Mouse (Mus musculus) ovary, adult 2 months (tissue): ENCODE measurements around the gene Olfr1195. TPM values are rescaled to one million over a fixed set of nuclear protein-coding genes. Genes with fewer than 3 reads are reported as not detected.

Experiments
- polyA plus RNA-seq: library from polyadenylated mRNA; depleted of rRNA; stranded (reverse); fragments of >200 nt; gene quantifications from 2 replicates; pipeline ENCODE4 v1.2.3, GENCODE M21; 2012; rRNA removed

The Olfr1195 gene
- not detected in 2 replicates for polyA plus RNA-seq

DNA sequence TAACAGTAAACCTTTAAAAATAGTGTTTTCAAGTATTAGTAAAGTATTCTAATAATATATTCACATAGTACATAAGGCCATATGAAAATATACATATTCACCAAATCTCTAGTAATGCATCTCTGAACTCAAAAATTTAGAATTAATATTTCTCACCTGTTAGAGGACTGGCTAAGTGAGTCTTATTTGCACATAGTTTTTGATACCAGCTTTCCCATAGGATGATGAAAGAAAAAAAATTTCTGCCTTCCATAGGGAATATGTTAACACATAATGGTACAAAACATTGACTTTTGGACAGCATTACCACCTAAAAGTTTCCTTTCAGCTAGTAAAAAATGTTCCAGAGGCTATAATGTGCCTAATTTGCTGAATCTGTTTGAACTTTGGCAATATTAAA is at the start of gene Olfr1195:
Olfr1195 (minus strand) TSS at position 101 of the 400 bp plus-strand sequence.

GRCm38 (mm10) chr2:88732266-88732665 is 43.3 kb upstream of the Olfr1195 start, which contains the start of gene Olfr1197:
Gene Olfr1197 (minus strand): TSS chr2:88732366.

GRCm38 (mm10) chr2:88704497-88704896 is 15.5 kb upstream of the Olfr1195 start, which contains the start of gene Olfr1196:
Gene Olfr1196 (minus strand): TSS chr2:88704597.

GRCm38 (mm10) chr2:88675328-88675727 is 13.7 kb downstream of the Olfr1195 start, which contains the start of gene Olfr1193:
Gene Olfr1193 (plus strand): TSS chr2:88675628.

DNA sequence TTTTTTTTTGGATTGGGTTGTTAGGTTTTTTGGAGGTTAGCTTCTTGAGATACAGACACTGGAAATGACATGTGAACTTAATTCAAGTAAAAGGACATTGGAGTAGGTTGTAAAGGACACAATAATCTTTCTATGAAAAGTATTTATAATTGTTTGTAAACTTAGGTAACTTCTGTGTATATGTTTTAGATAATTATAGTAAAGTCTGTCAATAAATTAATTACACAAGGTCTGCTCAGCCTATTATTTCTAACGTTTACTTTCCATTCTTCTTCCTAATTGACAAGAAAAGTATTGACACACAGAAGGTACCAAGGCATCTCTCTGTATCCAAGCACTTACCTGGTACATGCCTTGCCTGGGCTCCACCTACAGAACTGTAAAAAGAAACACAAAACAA is 40.8 kb downstream of the Olfr1195 start, which contains the start of gene Olfr1192-ps1:
Olfr1192-ps1 (plus strand) TSS at position 301 of the 400 bp plus-strand sequence.

DNA sequence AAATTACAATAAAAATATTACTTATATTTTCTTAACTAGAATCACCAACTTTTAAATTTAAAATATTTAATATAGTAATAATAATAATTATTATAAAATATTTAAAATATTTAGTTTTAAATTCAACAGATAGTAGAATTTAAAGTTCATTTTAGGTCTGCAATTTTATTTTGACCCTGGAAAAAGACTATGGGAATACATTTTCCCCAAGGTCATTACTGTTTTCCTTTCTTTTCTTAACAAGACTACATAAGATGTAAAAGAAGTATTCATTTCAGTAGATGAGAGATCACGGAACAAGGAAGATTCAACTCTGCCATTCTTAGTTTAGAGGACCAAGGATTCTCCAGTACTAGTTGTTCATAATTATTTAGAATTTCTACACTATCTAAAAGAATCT is 48.7 kb downstream of the Olfr1195 start, which contains the start of gene Olfr1191-ps1:
Olfr1191-ps1 (plus strand) TSS at position 301 of the 400 bp plus-strand sequence.

Other genes with a start within 250 kb of the Olfr1195 start
- not detected in 2 replicates for gene Gm13757, start 240.1 kb downstream of the Olfr1195 start, polyA plus RNA-seq
- gene Olfr1183, start 234.3 kb downstream of the Olfr1195 start, polyA plus RNA-seq, result not detected in 2 replicates
- gene Olfr1184, start 205.6 kb downstream of the Olfr1195 start, polyA plus RNA-seq, result not detected in 2 replicates
- not detected in 2 replicates for gene Olfr1185-ps1, start 195.9 kb downstream of the Olfr1195 start, polyA plus RNA-seq
- gene Olfr1186, start 170.6 kb downstream of the Olfr1195 start, polyA plus RNA-seq, result not detected in 2 replicates
- not detected in 2 replicates for gene Olfr1188, start 132.3 kb downstream of the Olfr1195 start, polyA plus RNA-seq
- not detected in 2 replicates for gene Olfr1189, start 102.7 kb downstream of the Olfr1195 start, polyA plus RNA-seq
- gene Olfr1191-ps1, start 48.6 kb downstream of the Olfr1195 start, polyA plus RNA-seq, result not detected in 2 replicates
- not detected in 2 replicates for gene Olfr1192-ps1, start 40.7 kb downstream of the Olfr1195 start, polyA plus RNA-seq
- not detected in 2 replicates for gene Olfr1193, start 13.6 kb downstream of the Olfr1195 start, polyA plus RNA-seq
- not detected in 2 replicates for gene Olfr1196, start 15.4 kb upstream of the Olfr1195 start, polyA plus RNA-seq
- gene Olfr1197, start 43.2 kb upstream of the Olfr1195 start, polyA plus RNA-seq, result not detected in 2 replicates
- not detected in 2 replicates for gene Olfr1198, start 62.2 kb upstream of the Olfr1195 start, polyA plus RNA-seq
- gene Olfr1199, start 71.3 kb upstream of the Olfr1195 start, polyA plus RNA-seq, result not detected in 2 replicates
- gene Olfr1200, start 81.3 kb upstream of the Olfr1195 start, polyA plus RNA-seq, result not detected in 2 replicates
- gene Olfr1201, start 103.8 kb upstream of the Olfr1195 start, polyA plus RNA-seq, result not detected in 2 replicates
- gene Olfr1202, start 125.3 kb upstream of the Olfr1195 start, polyA plus RNA-seq, result not detected in 2 replicates
- not detected in 2 replicates for gene Olfr1205, start 140.6 kb upstream of the Olfr1195 start, polyA plus RNA-seq
- gene Olfr1204, start 160.1 kb upstream of the Olfr1195 start, polyA plus RNA-seq, result not detected in 2 replicates
- gene Olfr1206, start 174.0 kb upstream of the Olfr1195 start, polyA plus RNA-seq, result not detected in 2 replicates
- gene Olfr1208, start 213.1 kb upstream of the Olfr1195 start, polyA plus RNA-seq, result not detected in 2 replicates
- gene Olfr1209, start 226.0 kb upstream of the Olfr1195 start, polyA plus RNA-seq, result not detected in 2 replicates
- gene Olfr1211, start 248.9 kb upstream of the Olfr1195 start, polyA plus RNA-seq, result not detected in 2 replicates